Mouse (Mus musculus) ES-Bruce4 (cell line): Measurements from ENCODE around the gene Dhx57.

Experiments used
- CTCF ChIP-seq: IDR thresholded peaks from one replicate; pipeline ENCODE4 v1.8.1; 2011; ENCODE audit warnings: low read depth, low read length
- EP300 ChIP-seq: IDR thresholded peaks from 2 replicates; pipeline ENCODE4 v1.6.1; 2011; ENCODE audit warnings: low read depth, low read length; ENCODE audit not compliant: insufficient read depth

- TF ChIP-seq CTCF, result no peak
- TF ChIP-seq EP300, result no peak
These were observed 22.1 kb downstream of the Dhx57 start for GRCm38 (mm10) chr17:80268151-80268550.
